Mouse (Mus musculus) embryonic facial prominence, embryonic 15.5 days (tissue): ENCODE results near the gene Tbx19. TPM values are rescaled to one million over a fixed set of nuclear protein-coding genes. Genes with fewer than 3 reads are reported as not detected.
A peak's percentile ranks its signal among the peaks of the same experiment; 100 is the strongest.

Source experiments
- ATAC-seq: fragments of 200-750 bp; cut with Nextera tagmentation; 2 replicates; pipeline ENCODE4 v1.8.0; 2017; ENCODE audit warnings: low read depth, moderate TSS enrichment; ENCODE audit not compliant: insufficient number of reproducible peaks, low FRiP score, low TSS enrichment
- H3K27ac ChIP-seq: fragments of 300-500 bp; sonication (generic); replicated peaks from 2 replicates; pipeline ENCODE4 v1.5.1; 2015; ENCODE audit warnings: mild to moderate bottlenecking, inconsistent platforms
- H3K27me3 ChIP-seq: fragments of 300-500 bp; sonication (generic); 2 replicates; pipeline ENCODE4 v1.6.1; 2015; ENCODE audit warnings: inconsistent platforms
- H3K36me3 ChIP-seq: fragments of 300-500 bp; sonication (generic); 2 replicates; pipeline ENCODE4 v1.6.1; 2015; ENCODE audit warnings: mild to moderate bottlenecking, inconsistent platforms
- H3K4me1 ChIP-seq: fragments of 300-500 bp; sonication (generic); 2 replicates; pipeline ENCODE4 v1.6.1; 2015; ENCODE audit warnings: inconsistent platforms
- H3K4me2 ChIP-seq: fragments of 300-500 bp; sonication (generic); replicated peaks from 2 replicates; pipeline ENCODE4 v1.6.1; 2015; ENCODE audit warnings: mild to moderate bottlenecking, inconsistent platforms
- H3K4me3 ChIP-seq: fragments of 300-500 bp; sonication (generic); replicated peaks from 2 replicates; pipeline ENCODE4 v1.5.1; 2015; ENCODE audit warnings: mild to moderate bottlenecking, inconsistent platforms
- H3K9ac ChIP-seq: fragments of 300-500 bp; sonication (generic); 2 replicates; pipeline ENCODE4 v1.6.1; 2015; ENCODE audit warnings: inconsistent platforms
- H3K9me3 ChIP-seq: fragments of 300-500 bp; sonication (generic); replicated peaks from 2 replicates; pipeline ENCODE4 v1.6.1; 2016; ENCODE audit warnings: inconsistent platforms
- WGBS: fragments of 180-500 bp; shearing (Covaris S2); methylation state at CpG from one replicate; pipeline ENCODE4 v1.1.7; 2015; 5-methylcytosine and 5-hydroxymethylcytosine counted together
- polyA plus RNA-seq: library from polyadenylated mRNA; unstranded; fragments of >200 nt; fragmentation: Nextera tagmentation; extraction: Ambion mirVana; gene quantifications from 2 replicates; pipeline ENCODE4 v1.2.1, GENCODE M21; 2015

Gene Tbx19
- polyA plus RNA-seq = not detected in 2 replicates

DNA sequence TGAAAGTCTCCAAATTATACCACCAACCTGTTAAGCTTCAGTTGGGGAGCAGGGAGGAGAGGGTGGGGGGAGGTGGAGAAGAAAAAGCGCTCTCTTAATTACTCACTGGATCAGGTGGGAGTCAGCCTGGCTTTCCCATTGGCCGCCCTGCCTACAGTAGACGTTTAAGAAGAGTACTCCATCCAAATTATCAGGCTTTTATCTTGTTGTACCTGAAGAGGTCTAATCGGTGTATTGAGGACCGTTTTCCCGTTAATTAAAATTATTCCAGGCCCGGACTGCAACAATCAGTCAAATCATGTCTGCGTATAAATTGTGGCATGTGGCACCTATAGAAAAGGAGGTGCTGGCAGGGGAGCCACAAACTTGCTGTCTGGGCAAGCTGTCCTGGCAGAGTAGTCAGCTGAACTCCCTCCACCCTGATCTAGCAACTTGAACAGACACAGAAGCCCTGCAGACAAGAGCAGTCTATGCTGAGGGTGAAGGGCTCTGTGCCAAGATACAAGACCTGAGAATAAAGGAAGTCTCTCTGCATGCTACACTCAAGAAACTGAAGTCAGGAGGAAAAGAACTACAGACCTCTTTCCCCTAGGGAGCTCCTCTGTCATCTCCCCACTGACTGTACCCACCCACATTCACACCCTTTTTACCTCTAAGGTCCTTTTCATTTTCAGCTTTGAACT lies at the start of gene Tbx19:
Gene Tbx19 (minus strand): TSS at position 51 of the 683 bp plus-strand sequence.
- H3K4me3 ChIP-seq = no peak within 1 kb of the TSS
- H3K27ac ChIP-seq = no peak within 1 kb of the TSS
- H3K9me3 ChIP-seq = no peaks in the 10 kb centered on the region
- no peak for ATAC-seq
- no peak within 1 kb of the TSS for H3K4me2 ChIP-seq
- no peaks in the 10 kb centered on the region for H3K4me1 ChIP-seq
- no peaks in the 10 kb centered on the region for H3K36me3 ChIP-seq
- H3K9ac ChIP-seq = no peak within 1 kb of the TSS
- no peaks in the 10 kb centered on the region for H3K27me3 ChIP-seq
- WGBS = 81% methylated on average over 8 of the region's 8 CpGs

- Histone ChIP-seq H3K36me3 (no peaks in the 10 kb centered on the region), H3K9me3 (no peaks in the 10 kb centered on the region), H3K9ac (no peak overlapping the region), H3K27me3 (no peaks in the 10 kb centered on the region), H3K4me1 (no peaks in the 10 kb centered on the region), H3K4me3 (no peak overlapping the region), H3K27ac (no peak overlapping the region), H3K4me2 (no peak overlapping the region)
- no peak for ATAC-seq
- WGBS = 21% methylated on average over 2 of the region's 2 CpGs
Observed at GRCm38 (mm10) chr1:165205591-165205990, 45.0 kb upstream of the Tbx19 start.

DNA sequence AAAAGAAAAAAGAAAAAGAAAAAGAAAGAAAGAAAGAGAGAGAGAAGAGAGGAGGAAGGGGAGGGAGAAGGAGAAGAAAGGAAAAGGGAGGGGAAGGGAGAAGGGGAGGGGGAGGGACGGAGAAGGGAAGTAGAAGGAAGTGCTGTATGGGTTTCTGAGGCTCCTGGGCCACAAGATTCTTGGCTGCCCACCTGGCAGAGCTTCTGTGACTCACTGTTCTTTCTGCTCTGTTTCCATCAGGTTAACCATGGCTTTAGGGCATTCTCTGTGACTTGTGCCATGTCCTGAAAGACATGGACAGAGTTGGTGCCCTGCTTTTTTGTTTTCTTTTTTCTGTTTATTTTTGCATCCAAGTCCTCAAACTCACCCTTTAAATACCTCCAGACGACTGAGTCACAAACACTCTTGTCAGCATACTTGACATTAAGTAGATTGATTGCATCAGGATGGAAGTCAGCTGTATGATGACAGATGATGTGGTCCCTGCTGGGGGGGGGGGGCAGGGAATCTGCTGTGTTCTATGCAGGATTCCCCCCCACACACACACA lies 43.0 kb upstream of the Tbx19 start:
- no peak overlapping the region for H3K4me3 ChIP-seq
- H3K4me2 ChIP-seq = no peak overlapping the region
- WGBS = 33% methylated on average over 2 of the region's 2 CpGs
- no peak overlapping the region for H3K9ac ChIP-seq
- H3K27me3 ChIP-seq = no peaks in the 10 kb centered on the region
- no peaks in the 10 kb centered on the region for H3K9me3 ChIP-seq
- H3K4me1 ChIP-seq = no peaks in the 10 kb centered on the region
- no peaks in the 10 kb centered on the region for H3K36me3 ChIP-seq
- no peak overlapping the region for H3K27ac ChIP-seq
- ATAC-seq = no peak

GRCm38 (mm10) chr1:165201445-165202012 lies 41.0 kb upstream of the Tbx19 start:
- Histone ChIP-seq H3K27me3 (no peaks in the 10 kb centered on the region), H3K27ac (no peak overlapping the region), H3K4me1 (no peaks in the 10 kb centered on the region), H3K9ac (no peak overlapping the region), H3K4me2 (no peak overlapping the region), H3K9me3 (no peaks in the 10 kb centered on the region), H3K36me3 (no peaks in the 10 kb centered on the region), H3K4me3 (no peak overlapping the region)
- 68% methylated on average over 4 of the region's 4 CpGs for WGBS
- no peak for ATAC-seq

GRCm38 (mm10) chr1:165200748-165201147 lies 40.2 kb upstream of the Tbx19 start:
- Histone ChIP-seq H3K9me3 (no peaks in the 10 kb centered on the region), H3K27ac (no peak overlapping the region), H3K4me2 (no peak overlapping the region), H3K36me3 (no peaks in the 10 kb centered on the region), H3K9ac (no peak overlapping the region), H3K27me3 (no peaks in the 10 kb centered on the region), H3K4me3 (no peak overlapping the region), H3K4me1 (no peaks in the 10 kb centered on the region)
- ATAC-seq = no peak
- 71% methylated on average over 8 of the region's 8 CpGs for WGBS

GRCm38 (mm10) chr1:165199639-165200038 lies 39.1 kb upstream of the Tbx19 start:
- no peak for ATAC-seq

GRCm38 (mm10) chr1:165198951-165199350 lies 38.4 kb upstream of the Tbx19 start:
- Histone ChIP-seq H3K4me1 (peaks cover 6% of the 10 kb centered on the region; the same call in 1 of the 2 replicates), H3K9ac (no peak overlapping the region), H3K27ac (no peak overlapping the region), H3K9me3 (no peaks in the 10 kb centered on the region), H3K4me3 (no peak overlapping the region), H3K27me3 (no peaks in the 10 kb centered on the region), H3K4me2 (no peak overlapping the region), H3K36me3 (no peaks in the 10 kb centered on the region)
- 67% methylated on average over 1 of the region's 1 CpGs for WGBS
- ATAC-seq = no peak

More at GRCm38 (mm10) chr1:165199639-165200038, 39.1 kb upstream of the Tbx19 start:
- Histone ChIP-seq H3K9me3 (no peaks in the 10 kb centered on the region), H3K36me3 (no peaks in the 10 kb centered on the region), H3K27me3 (no peaks in the 10 kb centered on the region), H3K27ac (no peak overlapping the region), H3K9ac (no peak overlapping the region), H3K4me3 (no peak overlapping the region), H3K4me1 (peaks cover 4% of the 10 kb centered on the region; the same call in 1 of the 2 replicates), H3K4me2 (no peak overlapping the region)
- WGBS = 76% methylated on average over 3 of the region's 3 CpGs

- Histone ChIP-seq H3K9ac (no peak overlapping the region), H3K27me3 (no peaks in the 10 kb centered on the region), H3K4me1 (peaks cover 7% of the 10 kb centered on the region; the same call in 1 of the 2 replicates), H3K4me2 (no peak overlapping the region), H3K4me3 (no peak overlapping the region), H3K36me3 (no peaks in the 10 kb centered on the region), H3K9me3 (no peaks in the 10 kb centered on the region), H3K27ac (no peak overlapping the region)
- 61% methylated on average over 3 of the region's 3 CpGs for WGBS
- no peak for ATAC-seq
Observed at GRCm38 (mm10) chr1:165197875-165198274, 37.3 kb upstream of the Tbx19 start.

- ATAC-seq = no peak
- H3K27me3 ChIP-seq = no peaks in the 10 kb centered on the region
- H3K9me3 ChIP-seq = no peaks in the 10 kb centered on the region
- peaks cover 8% of the 10 kb centered on the region; the same call in 1 of the 2 replicates for H3K4me1 ChIP-seq
- no peak overlapping the region for H3K4me3 ChIP-seq
- H3K4me2 ChIP-seq = no peak overlapping the region
- H3K36me3 ChIP-seq = no peaks in the 10 kb centered on the region
- no peak overlapping the region for H3K9ac ChIP-seq
- H3K27ac ChIP-seq = no peak overlapping the region
- 74% methylated on average over 3 of the region's 3 CpGs for WGBS
Observed at GRCm38 (mm10) chr1:165195396-165195960, 34.9 kb upstream of the Tbx19 start.

DNA sequence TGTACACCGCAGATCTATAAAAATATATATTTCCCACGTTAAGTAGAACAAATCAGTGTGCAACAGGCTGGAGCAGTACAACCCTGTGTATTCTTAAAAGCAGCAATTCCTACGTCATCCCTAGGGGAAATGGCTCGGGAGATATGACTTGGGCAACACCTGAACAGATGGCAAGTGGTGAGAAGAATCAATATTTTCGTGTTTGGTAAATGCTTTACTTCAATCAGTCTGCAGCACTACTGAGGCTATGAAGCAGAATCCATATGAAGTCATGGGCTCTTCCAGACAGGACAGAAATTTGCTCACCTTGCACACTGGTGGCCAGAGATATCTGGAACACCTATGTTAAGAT lies 34.1 kb upstream of the Tbx19 start:
- H3K4me1 ChIP-seq = peaks cover 8% of the 10 kb centered on the region; the same call in 1 of the 2 replicates
- peak overlapping the region; percentile 92 for H3K4me2 ChIP-seq
- H3K9me3 ChIP-seq = no peaks in the 10 kb centered on the region
- H3K9ac ChIP-seq = 0 out of 2 replicates have a peak overlapping the region, but pooled peaks have one; percentile 63
- H3K27ac ChIP-seq = peak overlapping the region; percentile 83; the same call in 1 of the 2 replicates
- 8% methylated on average over 5 of the region's 5 CpGs for WGBS
- H3K36me3 ChIP-seq = no peaks in the 10 kb centered on the region
- no peak for ATAC-seq
- peak overlapping the region; percentile 77 for H3K4me3 ChIP-seq
- no peaks in the 10 kb centered on the region for H3K27me3 ChIP-seq

- Histone ChIP-seq H3K9me3 (no peaks in the 10 kb centered on the region), H3K4me3 (peak within 1 kb of the TSS; percentile 77), H3K27me3 (no peaks in the 10 kb centered on the region), H3K4me2 (peak within 1 kb of the TSS; percentile 92), H3K9ac (peak within 1 kb of the TSS; percentile 63), H3K36me3 (no peaks in the 10 kb centered on the region), H3K4me1 (peaks cover 8% of the 10 kb centered on the region; the same call in 1 of the 2 replicates), H3K27ac (peak within 1 kb of the TSS; percentile 83)
- WGBS = under 1% methylated on average over 69 of the region's 69 CpGs
- ATAC-seq = peak; percentile 90
Observed at GRCm38 (mm10) chr1:165193880-165194661, 33.5 kb upstream of the Tbx19 start, which contains the start of gene Sft2d2. Gene Sft2d2 (minus strand): TSS chr1:165194438.
